Mouse (Mus musculus) cerebellum, postnatal 25 days (tissue): ENCODE measurements around the gene Gm26620.

ENCODE experiments used
- DNase-seq, 2 experiments: peaks; one replicate each; pipeline ENCODE4 v3.0.0; 2021; ENCODE audit warnings: mixed read lengths in 2 of 2

Gm26620 gene

GRCm38 (mm10) chr1:170871402-170871801 is 13.5 kb upstream of the Gm26620 start:
- no peak for DNase-seq

GRCm38 (mm10) chr1:170871961-170872360 is 12.9 kb upstream of the Gm26620 start:
- DNase-seq: no peak

GRCm38 (mm10) chr1:170875676-170876075 is 9.2 kb upstream of the Gm26620 start:
- no peak for DNase-seq

- no peak for DNase-seq
Observed at GRCm38 (mm10) chr1:170876906-170877305, 8.0 kb upstream of the Gm26620 start.

GRCm38 (mm10) chr1:170882915-170883485 is 1.9 kb upstream of the Gm26620 start:
- peak in 1 of 2 experiments; percentile 15 for DNase-seq

- DNase-seq: no peak
Observed at GRCm38 (mm10) chr1:170884390-170884789, 475 bp upstream of the Gm26620 start.

- DNase-seq: no peak
Observed at GRCm38 (mm10) chr1:170886044-170886458, 1.2 kb downstream of the Gm26620 start.

GRCm38 (mm10) chr1:170889310-170889709 is 4.4 kb downstream of the Gm26620 start:
- no peak for DNase-seq

GRCm38 (mm10) chr1:170891646-170892045 is 6.8 kb downstream of the Gm26620 start:
- DNase-seq: no peak

- DNase-seq: no peak
Observed at GRCm38 (mm10) chr1:170892279-170892678, 7.4 kb downstream of the Gm26620 start.

- DNase-seq: peak in 1 of 2 experiments; percentile 29
Observed at GRCm38 (mm10) chr1:170894603-170895602, 10.0 kb downstream of the Gm26620 start.

GRCm38 (mm10) chr1:170896651-170897281 is 11.9 kb downstream of the Gm26620 start:
- DNase-seq: no peak

GRCm38 (mm10) chr1:170898413-170899075 is 13.7 kb downstream of the Gm26620 start:
- no peak for DNase-seq

GRCm38 (mm10) chr1:170900799-170901467 is 16.1 kb downstream of the Gm26620 start:
- DNase-seq: peak; percentile 18 to 65

GRCm38 (mm10) chr1:170901536-170902238 is 16.8 kb downstream of the Gm26620 start:
- peak; percentile 84 to 90 for DNase-seq

- DNase-seq: no peak
Observed at GRCm38 (mm10) chr1:170903485-170903884, 18.6 kb downstream of the Gm26620 start.

- peak in 1 of 2 experiments; percentile 67 for DNase-seq
Observed at GRCm38 (mm10) chr1:170907111-170907455, 22.2 kb downstream of the Gm26620 start.

- peak; percentile 70 to 74 for DNase-seq
Observed at GRCm38 (mm10) chr1:170907456-170908191, 22.8 kb downstream of the Gm26620 start.

- peak; percentile 44 to 47 for DNase-seq
Observed at GRCm38 (mm10) chr1:170908341-170908740, 23.5 kb downstream of the Gm26620 start.

- no peak for DNase-seq
Observed at GRCm38 (mm10) chr1:170911907-170912660, 27.2 kb downstream of the Gm26620 start.
